Mouse (Mus musculus): ENCODE measurements around the gene Baiap2. TPM values are rescaled to one million over a fixed set of nuclear protein-coding genes. Genes with fewer than 3 reads are reported as not detected.

The Baiap2 gene
- total RNA-seq, 2 experiments from 2014 or later, result 249 to 287 TPM

DNA sequence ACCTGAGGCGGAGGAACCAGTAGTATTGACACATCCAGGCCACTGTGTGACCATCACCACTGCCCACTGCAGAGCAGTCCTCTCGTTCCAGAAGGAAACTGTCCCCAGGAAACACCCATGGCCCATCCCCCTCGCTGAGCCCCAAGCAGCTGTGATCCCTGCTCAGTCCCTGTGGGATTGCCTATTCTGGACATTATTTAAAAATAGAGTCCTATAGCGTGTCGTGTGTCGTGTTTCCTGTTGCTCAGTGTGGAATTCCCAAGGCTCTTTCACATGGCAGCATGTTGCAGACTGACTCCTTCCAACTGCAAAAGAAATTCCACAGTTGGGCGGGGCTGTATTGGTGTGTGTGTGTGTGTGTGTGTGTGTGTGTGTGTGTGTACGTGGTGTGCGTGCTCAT lies 109.7 kb downstream of the Baiap2 start:
- no peak overlapping the region for H3K4me3 ChIP-seq
- DNase-seq (ENCODE audit: extremely low spot score in 1 of 2, low spot score in 2 of 2), result no peak
- TF ChIP-seq CTCF (IDR thresholded peaks at IDR 0.05), result no peak
- no peak overlapping the region for H3K27ac ChIP-seq
- intact Hi-C loops (cut with DNase I), result no loop called here

DNA sequence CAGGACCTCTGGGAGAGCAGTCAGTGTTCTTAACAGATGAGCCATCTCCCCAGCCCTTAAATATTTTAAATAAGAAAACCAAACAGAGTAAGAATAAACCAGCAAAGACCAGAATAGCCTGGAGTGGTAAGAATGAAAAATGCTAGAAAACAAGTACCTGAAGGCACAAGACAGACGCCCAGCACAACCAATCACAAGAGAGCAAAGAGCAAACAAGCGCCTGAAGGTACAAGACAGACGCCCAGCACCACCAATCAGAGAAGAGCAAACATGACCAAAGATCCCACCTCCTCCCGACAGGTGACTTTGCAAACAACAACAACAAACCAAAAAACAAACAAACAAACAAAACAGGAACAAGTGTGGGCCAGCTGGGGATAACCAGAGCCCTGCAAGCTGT lies 111.3 kb downstream of the Baiap2 start:
- Histone ChIP-seq H3K4me3 (no peak overlapping the region), H3K27ac (no peak overlapping the region)
- no peak for TF ChIP-seq CTCF (IDR thresholded peaks at IDR 0.05)
- DNase-seq (ENCODE audit: extremely low spot score in 1 of 2, low spot score in 2 of 2), result no peak
- intact Hi-C loops (cut with DNase I), result no loop called here

DNA sequence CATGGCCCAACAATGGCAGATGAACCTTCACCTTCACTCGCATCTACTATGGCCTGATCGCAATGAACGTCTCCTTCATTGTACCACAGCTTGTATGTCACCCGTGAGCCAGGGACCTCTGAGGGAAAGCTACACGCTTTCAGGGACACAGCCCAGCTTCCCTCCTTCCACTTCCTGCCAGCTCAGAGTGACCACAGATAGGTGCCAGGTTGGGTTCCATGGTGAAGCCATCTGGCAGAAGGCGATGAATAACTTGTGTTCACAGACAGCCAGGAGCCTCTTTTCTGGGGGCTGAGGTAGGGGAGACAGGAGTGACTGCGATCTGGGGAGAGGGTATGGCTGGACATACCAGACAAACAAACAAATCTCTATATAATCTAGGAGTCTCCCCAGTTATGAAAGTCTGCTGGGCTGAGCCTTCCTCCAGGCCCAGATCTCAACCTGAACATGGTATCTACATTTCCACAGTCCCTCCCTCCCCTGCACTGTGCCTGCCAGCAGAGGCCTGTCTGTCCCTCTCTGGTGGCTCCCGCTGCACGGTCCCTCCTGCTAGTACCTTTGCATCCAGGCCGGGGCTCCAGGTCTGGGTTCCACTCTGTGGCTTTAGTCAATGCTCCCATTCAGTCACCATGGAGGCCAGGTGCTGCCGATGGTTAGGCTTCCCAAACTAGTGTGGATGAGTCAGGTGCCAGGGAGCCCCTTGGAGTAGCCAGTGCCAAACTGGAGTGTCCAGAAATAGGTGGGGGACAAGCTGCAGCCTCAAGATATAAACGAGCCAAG lies 113.6 kb downstream of the Baiap2 start:
- no peak overlapping the region for H3K27ac ChIP-seq
- intact Hi-C loops (cut with DNase I), result no loop called here
- TF ChIP-seq CTCF (IDR thresholded peaks at IDR 0.05), result no peak
- H3K4me3 ChIP-seq, result no peak overlapping the region
- DNase-seq (ENCODE audit: extremely low spot score in 1 of 2, low spot score in 2 of 2), result no peak

Small RNAs within 50 kb of the gene (microRNA-seq; reads per million reads assigned to microRNA genes)
- gene Mir3065, result 0 reads per million in 2 experiments
- gene Mir338, result 0 reads per million in 2 experiments

Other genes starting within 250 kb of the Baiap2 start
- gene Chmp6, start 29.3 kb upstream of the Baiap2 start, total RNA-seq (2021), result 10 to 100 TPM; 37.2 to 43.6 TPM
- gene Aatk, start 104.4 kb downstream of the Baiap2 start, total RNA-seq (2021), result 100 to 1,000 TPM; 193 to 203 TPM
- gene Cep131, start 144.1 kb downstream of the Baiap2 start, total RNA-seq (2021), result 10 to 100 TPM; 33.8 to 37.1 TPM
- 10 to 100 TPM; 15.9 to 16.9 TPM for gene Tepsin, start 156.0 kb downstream of the Baiap2 start, total RNA-seq (2021)
- gene Ndufaf8, start 156.2 kb downstream of the Baiap2 start, total RNA-seq (2021), result 10 to 100 TPM; 33.7 to 38.6 TPM
- 10 to 100 TPM; 81.0 to 82.4 TPM for gene Slc38a10, start 208.6 kb downstream of the Baiap2 start, total RNA-seq (2021)

Data from left cerebral cortex, adult 2 months (tissue).